Comparison of ENCODE assay signal across 10 mouse cellular contexts in genomic region chr14:21813847-21814246, GRCm38 (mm10). TPM values are rescaled to one million over a fixed set of nuclear protein-coding genes. Genes with fewer than 3 reads are reported as not detected.
DNase-seq lines count a peak whose midpoint lies in the region; ATAC-seq and TF ChIP-seq lines count a peak whose summit lies in the region.
"Had no signal": no experiment of that assay in that cellular context is flagged by ENCODE, and none has a peak within 500 bp of the region (broad histone marks: within the 10 kb centered on the region; RNA-seq: fewer than 3 reads in every experiment).

No protein-coding gene starts in this region.

- no peak for TF ChIP-seq RAD21 in MEL (IDR thresholded peaks at IDR 0.05; ENCODE audit: low read depth, low read length)

- peaks cover 13 to 21% of the 10 kb centered on the region in 2 experiments for H3K4me1 ChIP-seq in MEL (ENCODE audit: control insufficient read depth in 1 of 2, insufficient read depth in 2 of 2, low read length in 2 of 2)
- H3K4me1 ChIP-seq in megakaryocyte, embryonic 14.5 days: peaks cover 55% of the 10 kb centered on the region
- H3K4me1 ChIP-seq in stomach, postnatal 0 days (replicated peaks; ENCODE audit: control insufficient read depth, insufficient read depth): no peaks in the 10 kb centered on the region

- H3K27ac ChIP-seq in MEL (ENCODE audit: control insufficient read depth, low read depth, low read length): peak overlapping the region; percentile 87
- no peak overlapping the region for H3K27ac ChIP-seq in stomach, postnatal 0 days (replicated peaks)
- H3K27ac ChIP-seq: hindbrain, embryonic 14.5 days had no signal

- 0 out of 4 replicates have a peak, but pooled peaks of 1 of the 2 experiments have one; percentile 28 for TF ChIP-seq EP300 in MEL (IDR thresholded peaks at IDR 0.05; ENCODE audit: low read depth in 1 of 2, low read length in 2 of 2)
- TF ChIP-seq EP300 in stomach, postnatal 0 days (optimal IDR thresholded peaks at IDR 0.05): no peak

- DNase-seq in layer of hippocampus, adult 9-11 months: peak; percentile 73
- DNase-seq in layer of hippocampus, postnatal 25 days (ENCODE audit: extremely low spot score in 1 of 2, low spot score in 1 of 2): no peak
- DNase-seq in MEL (ENCODE audit: low read depth, low spot score): peak; percentile 60
- DNase-seq in adrenal gland, postnatal 14 days: peak; percentile 63
- no peak for DNase-seq in left cerebral cortex, adult 11 months (ENCODE audit: low spot score)
- DNase-seq in stomach, postnatal 0 days (ENCODE audit: low spot score): no peak
- DNase-seq: right cerebral cortex, adult 18-20 months; thymus, postnatal 4 days had no signal

- 74% methylated on average over 3 of the region's 3 CpGs for WGBS in stomach, postnatal 0 days

- peak overlapping the region; percentile 67 for H3K9ac ChIP-seq in MEL (ENCODE audit: control insufficient read depth, low read depth, low read length, poor library complexity, severe bottlenecking)
- H3K9ac ChIP-seq in stomach, postnatal 0 days (ENCODE audit: low read length): no peak overlapping the region
- H3K9ac ChIP-seq: hindbrain, embryonic 14.5 days had no signal

- no peak overlapping the region for H3K4me2 ChIP-seq in stomach, postnatal 0 days (replicated peaks; ENCODE audit: low read depth)
- H3K4me2 ChIP-seq: hindbrain, embryonic 14.5 days had no signal

- H3K4me3 ChIP-seq in MEL (ENCODE audit: control insufficient read depth in 1 of 2, insufficient read depth in 1 of 2, low read depth in 2 of 2, low read length in 2 of 2): peak overlapping the region; percentile 30 to 41; a peak in 3 of 4 replicates
- peak overlapping the region; percentile 29 for H3K4me3 ChIP-seq in megakaryocyte, embryonic 14.5 days (replicated peaks)
- H3K4me3 ChIP-seq in stomach, postnatal 0 days (ENCODE audit: low read depth, low read length): no peak overlapping the region

- TF ChIP-seq POLR2A in MEL (IDR thresholded peaks at IDR 0.05; ENCODE audit: control insufficient read depth in 1 of 2, insufficient read depth in 1 of 2, low read depth in 1 of 2, low read length in 2 of 2, poor library complexity in 1 of 2): no peak

- H3K36me3 ChIP-seq in MEL (ENCODE audit: control insufficient read depth in 1 of 2, insufficient read depth in 2 of 2, low read length in 2 of 2): peaks cover 0 to 13% of the 10 kb centered on the region in 2 experiments; a peak in 2 of 4 replicates
- no peaks in the 10 kb centered on the region for H3K36me3 ChIP-seq in megakaryocyte, embryonic 14.5 days (replicated peaks; ENCODE audit: low read length)
- no peaks in the 10 kb centered on the region for H3K36me3 ChIP-seq in stomach, postnatal 0 days (ENCODE audit: control insufficient read depth, insufficient read depth, low read length)

- H3K9me3 ChIP-seq in MEL (replicated peaks; ENCODE audit: insufficient read depth, low read length): no peaks in the 10 kb centered on the region
- no peaks in the 10 kb centered on the region for H3K9me3 ChIP-seq in megakaryocyte, embryonic 14.5 days
- H3K9me3 ChIP-seq in stomach, postnatal 0 days (ENCODE audit: control insufficient read depth, low read length): no peaks in the 10 kb centered on the region

- H3K27me3 ChIP-seq in MEL (ENCODE audit: control insufficient read depth in 1 of 2, insufficient read depth in 2 of 2, low read length in 2 of 2): no peaks in the 10 kb centered on the region
- no peaks in the 10 kb centered on the region for H3K27me3 ChIP-seq in megakaryocyte, embryonic 14.5 days (replicated peaks)
- no peaks in the 10 kb centered on the region for H3K27me3 ChIP-seq in stomach, postnatal 0 days (ENCODE audit: control insufficient read depth, insufficient read depth, low read length)

- ATAC-seq in stomach, postnatal 0 days (ENCODE audit: low FRiP score, low TSS enrichment): no peak

- no peak for TF ChIP-seq CTCF in MEL (IDR thresholded peaks at IDR 0.05 in 2 of 3, conservative IDR thresholded peaks at IDR 0.05 in 1 of 3; ENCODE audit: control insufficient read depth in 1 of 3, insufficient read depth in 1 of 3, low read depth in 2 of 3, low read length in 3 of 3, poor library complexity in 1 of 3, severe bottlenecking in 1 of 3)
- no peak for TF ChIP-seq CTCF in stomach, postnatal 0 days (IDR thresholded peaks at IDR 0.05; ENCODE audit: low read depth)

- no peaks in the 10 kb centered on the region for H3K79me2 ChIP-seq in MEL (ENCODE audit: control insufficient read depth, insufficient read depth, low read length, poor library complexity)

TF ChIP-seq in MEL, 35 proteins besides CTCF, POLR2A, EP300 and RAD21:
- TF ChIP-seq NELFE (IDR thresholded peaks at IDR 0.05; ENCODE audit: low read depth, low read length) (peak; percentile 18; the same call in 1 of the 2 replicates), USF2 (IDR thresholded peaks at IDR 0.05; ENCODE audit: borderline replicate concordance in 1 of 2, insufficient read depth in 1 of 2, low read depth in 1 of 2, low read length in 2 of 2) (no peak), MYC (IDR thresholded peaks at IDR 0.05; ENCODE audit: low read depth, low read length) (0 out of 2 replicates have a peak, but pooled peaks have one; percentile 32), BHLHE40 (IDR thresholded peaks at IDR 0.05; ENCODE audit: borderline replicate concordance, low read depth, low read length) (0 out of 2 replicates have a peak, but pooled peaks have one; percentile 17), CHD2 (IDR thresholded peaks at IDR 0.05; ENCODE audit: low read length) (peak; percentile 49), POLR2AphosphoS5 (IDR thresholded peaks at IDR 0.05; ENCODE audit: borderline replicate concordance, low read depth, low read length) (no peak), TCF12 (IDR thresholded peaks at IDR 0.05; ENCODE audit: low read depth, low read length) (0 out of 2 replicates have a peak, but pooled peaks have one; percentile 6), E2F4 (IDR thresholded peaks at IDR 0.05; ENCODE audit: borderline replicate concordance, low read depth, low read length) (no peak), GATA1 (IDR thresholded peaks at IDR 0.05; ENCODE audit: low read depth, low read length) (0 out of 2 replicates have a peak, but pooled peaks have one; percentile 28), TAL1 (IDR thresholded peaks at IDR 0.05; ENCODE audit: low read length) (no peak)

RNA-seq across cellular contexts. Expression of gene Vdac2, which starts 11.2 kb away (rescaled TPM):
- total RNA-seq in layer of hippocampus, postnatal 25 days (2021): 100 to 1,000 TPM; 218 to 242 TPM
- 247 and 248 TPM in 2 replicates for total RNA-seq in MEL (2012; rRNA removed)
- polyA plus RNA-seq in MEL (2012; ENCODE audit: insufficient read depth in 1 of 2, insufficient read length in 2 of 2, low read depth in 1 of 2, low replicate concordance in 2 of 2, missing spikeins in 1 of 2): 100 to 1,000 TPM in 1 of 2 experiments, 10 to 100 TPM in 1; 74.9 to 327 TPM
- 239 and 261 TPM in 2 replicates for total RNA-seq in adrenal gland, postnatal 14 days (2021)
- 103 and 334 TPM in 2 replicates for polyA plus RNA-seq in megakaryocyte, embryonic 14.5 days (2012; ENCODE audit: insufficient read depth, low replicate concordance)
- 276 and 279 TPM in 2 replicates for polyA plus RNA-seq in stomach, postnatal 0 days (2015; fragmentation: Nextera tagmentation; extraction: Ambion mirVana)

RNA-seq across cellular contexts. Expression of gene Comtd1, which starts 34.9 kb away (rescaled TPM):
- total RNA-seq in layer of hippocampus, postnatal 25 days (2021): 10 to 100 TPM; 24.7 to 33.0 TPM
- 31.1 and 36.4 TPM in 2 replicates for total RNA-seq in MEL (2012; rRNA removed)
- polyA plus RNA-seq in MEL (2012; ENCODE audit: insufficient read depth in 1 of 2, insufficient read length in 2 of 2, low read depth in 1 of 2, low replicate concordance in 2 of 2, missing spikeins in 1 of 2): 10 to 100 TPM in 1 of 2 experiments, not detected in 1; 35.7 TPM
- total RNA-seq in adrenal gland, postnatal 14 days (2021): 36.2 and 38.0 TPM in 2 replicates
- polyA plus RNA-seq in megakaryocyte, embryonic 14.5 days (2012; ENCODE audit: insufficient read depth, low replicate concordance): 37.7 and 44.1 TPM in 2 replicates
- 39.2 and 45.8 TPM in 2 replicates for polyA plus RNA-seq in stomach, postnatal 0 days (2015; fragmentation: Nextera tagmentation; extraction: Ambion mirVana)

Comparison
In these comparisons a context has a peak if more than half of its experiments do, and no peak if none do; other contexts are left out.
1. DNase-seq: peak in layer of hippocampus, adult 9-11 months (single experiment), MEL (single experiment) and adrenal gland, postnatal 14 days (single experiment); none in layer of hippocampus, postnatal 25 days (0 of 2), left cerebral cortex, adult 11 months (single experiment) and stomach, postnatal 0 days (single experiment).